Mouse (Mus musculus) testis, adult 2 months (tissue): ENCODE data around the gene Qrich1.

ENCODE experiments used
- CTCF ChIP-seq: fragments of 200-500 bp; IDR thresholded peaks from 2 replicates; pipeline ENCODE4 v1.5.1; 2012; ENCODE audit warnings: low read depth, mild to moderate bottlenecking, inconsistent platforms, low read length, moderate library complexity; ENCODE audit not compliant: control insufficient read depth, insufficient read depth, insufficient replicate concordance
- POLR2A ChIP-seq: fragments of 200-500 bp; IDR thresholded peaks from 2 replicates; pipeline ENCODE4 v1.6.1; 2012; ENCODE audit warnings: low read depth, mild to moderate bottlenecking, inconsistent platforms, low read length, moderate library complexity; ENCODE audit not compliant: control insufficient read depth

DNA sequence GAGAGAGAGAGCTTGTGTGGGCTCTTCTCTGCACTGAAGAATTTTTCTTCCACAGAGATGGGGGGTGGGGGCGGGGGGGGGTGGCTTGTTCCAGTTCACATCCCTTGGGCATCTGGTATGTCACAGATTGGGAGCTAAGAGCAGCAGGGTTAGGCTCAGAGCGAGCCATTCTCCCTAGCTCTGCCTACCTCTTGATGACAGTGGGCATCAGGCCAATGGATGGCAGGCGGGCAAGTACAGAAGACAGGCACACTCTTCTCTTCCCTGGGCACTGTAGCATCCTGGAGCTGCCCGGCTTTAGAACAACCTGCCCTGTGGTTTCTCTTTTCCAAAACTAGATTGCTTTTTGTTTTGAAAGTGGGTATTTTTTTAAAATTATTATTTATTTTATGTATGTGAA lies 74.9 kb downstream of the Qrich1 start:
- TF ChIP-seq CTCF (no peak), POLR2A (no peak)
